Mouse (Mus musculus) liver, embryonic 16.5 days (tissue): ENCODE results near the gene Cela2a. TPM values are rescaled to one million over a fixed set of nuclear protein-coding genes. Genes with fewer than 3 reads are reported as not detected.

Experiments
- ATAC-seq: fragments of 200-750 bp; cut with Nextera tagmentation; 2 replicates; pipeline ENCODE4 v1.8.0; 2017; ENCODE audit warnings: low read depth, mild to moderate bottlenecking, moderate number of reproducible peaks, moderate library complexity
- H3K27ac ChIP-seq: fragments of 300-500 bp; sonication (generic); 2 replicates; pipeline ENCODE4 v1.5.1; 2014; ENCODE audit warnings: mild to moderate bottlenecking, low read length
- H3K27me3 ChIP-seq: fragments of 300-500 bp; sonication (generic); 2 replicates; pipeline ENCODE4 v1.6.1; 2014; ENCODE audit warnings: low read depth, low read length, mixed read lengths; ENCODE audit not compliant: control insufficient read depth, insufficient read depth
- H3K36me3 ChIP-seq: fragments of 300-500 bp; sonication (generic); 2 replicates; pipeline ENCODE4 v1.6.1; 2014; ENCODE audit warnings: mild to moderate bottlenecking; ENCODE audit not compliant: control insufficient read depth, insufficient read depth
- H3K4me1 ChIP-seq: fragments of 300-500 bp; sonication (generic); 2 replicates; pipeline ENCODE4 v1.6.1; 2014; ENCODE audit warnings: low read depth, low read length, mixed read lengths; ENCODE audit not compliant: control insufficient read depth
- H3K4me2 ChIP-seq: fragments of 300-500 bp; sonication (generic); 2 replicates; pipeline ENCODE4 v1.6.1; 2014; ENCODE audit warnings: low read depth, low read length, mixed read lengths
- H3K4me3 ChIP-seq: fragments of 300-500 bp; sonication (generic); 2 replicates; pipeline ENCODE4 v1.5.1; 2014; ENCODE audit warnings: low read depth, mild to moderate bottlenecking, low read length
- H3K9ac ChIP-seq: fragments of 300-500 bp; sonication (generic); 2 replicates; pipeline ENCODE4 v1.6.1; 2014; ENCODE audit warnings: low read depth, low read length
- H3K9me3 ChIP-seq: fragments of 300-500 bp; sonication (generic); replicated peaks from 2 replicates; pipeline ENCODE4 v1.6.1; 2016; ENCODE audit warnings: low read length; ENCODE audit not compliant: control insufficient read depth
- WGBS: fragments of 180-500 bp; shearing (Covaris S2); extraction: QIAGEN DNeasy Blood & Tissue Kit; methylation state at CpG from one replicate; pipeline ENCODE4 v1.1.7; 2014; ENCODE audit not compliant: insufficient replicate concordance; 5-methylcytosine and 5-hydroxymethylcytosine counted together
- polyA plus RNA-seq: library from polyadenylated mRNA; unstranded; fragments of >200 nt; fragmentation: Nextera tagmentation; extraction: Ambion mirVana; gene quantifications from 2 replicates; pipeline ENCODE4 v1.2.1, GENCODE M21; 2015

Gene Cela2a
- polyA plus RNA-seq, 1 experiment from 2014 or later = 13.9 TPM

- Histone ChIP-seq H3K4me2 (no peak overlapping the region), H3K27ac (no peak overlapping the region), H3K4me3 (no peak overlapping the region), H3K4me1 (peaks cover 1% of the 10 kb centered on the region), H3K27me3 (no peaks in the 10 kb centered on the region), H3K9me3 (no peaks in the 10 kb centered on the region), H3K9ac (no peak overlapping the region), H3K36me3 (0 out of 2 replicates have a peak, but pooled peaks cover 2% of the 10 kb centered on the region)
- ATAC-seq = no peak
- WGBS = 77% methylated on average over 10 of the region's 10 CpGs
Observed at GRCm38 (mm10) chr4:141817706-141818105, 8.3 kb downstream of the Cela2a start.

- H3K4me3 ChIP-seq = no peak overlapping the region
- peaks cover 6% of the 10 kb centered on the region for H3K36me3 ChIP-seq
- no peaks in the 10 kb centered on the region for H3K9me3 ChIP-seq
- H3K9ac ChIP-seq = no peak overlapping the region
- no peak overlapping the region for H3K4me2 ChIP-seq
- WGBS = 51% methylated on average over 14 of the region's 14 CpGs
- no peaks in the 10 kb centered on the region for H3K27me3 ChIP-seq
- H3K4me1 ChIP-seq = no peaks in the 10 kb centered on the region
- H3K27ac ChIP-seq = no peak overlapping the region
- ATAC-seq = no peak
Observed at GRCm38 (mm10) chr4:141816776-141817655, 8.9 kb downstream of the Cela2a start.

- no peak for ATAC-seq
- Histone ChIP-seq H3K27me3 (no peaks in the 10 kb centered on the region), H3K9me3 (no peaks in the 10 kb centered on the region), H3K4me2 (no peak overlapping the region), H3K27ac (no peak overlapping the region), H3K36me3 (peaks cover 14% of the 10 kb centered on the region), H3K4me3 (no peak overlapping the region), H3K4me1 (no peaks in the 10 kb centered on the region), H3K9ac (no peak overlapping the region)
- 86% methylated on average over 7 of the region's 7 CpGs for WGBS
Observed at GRCm38 (mm10) chr4:141816267-141816666, 9.7 kb downstream of the Cela2a start.

- H3K4me1 ChIP-seq = no peaks in the 10 kb centered on the region
- no peak overlapping the region for H3K27ac ChIP-seq
- WGBS = 90% methylated on average over 7 of the region's 7 CpGs
- no peaks in the 10 kb centered on the region for H3K27me3 ChIP-seq
- H3K9ac ChIP-seq = no peak overlapping the region
- H3K36me3 ChIP-seq = peaks cover 53% of the 10 kb centered on the region
- no peaks in the 10 kb centered on the region for H3K9me3 ChIP-seq
- ATAC-seq = no peak
- H3K4me3 ChIP-seq = no peak overlapping the region
- H3K4me2 ChIP-seq = no peak overlapping the region
Observed at GRCm38 (mm10) chr4:141811375-141811774, 14.6 kb downstream of the Cela2a start.

GRCm38 (mm10) chr4:141810975-141811374, 15.0 kb downstream of the Cela2a start:
- no peak overlapping the region for H3K4me3 ChIP-seq
- no peak overlapping the region for H3K27ac ChIP-seq
- no peak overlapping the region for H3K9ac ChIP-seq
- no peak overlapping the region for H3K4me2 ChIP-seq
- WGBS = 90% methylated on average over 2 of the region's 2 CpGs
- ATAC-seq = no peak
- no peaks in the 10 kb centered on the region for H3K9me3 ChIP-seq
- H3K36me3 ChIP-seq = peaks cover 57% of the 10 kb centered on the region
- no peaks in the 10 kb centered on the region for H3K4me1 ChIP-seq
- H3K27me3 ChIP-seq = no peaks in the 10 kb centered on the region

- Histone ChIP-seq H3K36me3 (peaks cover 67% of the 10 kb centered on the region), H3K4me1 (no peaks in the 10 kb centered on the region), H3K27ac (no peak overlapping the region), H3K4me3 (no peak overlapping the region), H3K9me3 (no peaks in the 10 kb centered on the region), H3K27me3 (no peaks in the 10 kb centered on the region), H3K4me2 (no peak overlapping the region), H3K9ac (no peak overlapping the region)
- no peak for ATAC-seq
- 72% methylated on average over 8 of the region's 8 CpGs for WGBS
Observed at GRCm38 (mm10) chr4:141809850-141810464, 16.0 kb downstream of the Cela2a start.

GRCm38 (mm10) chr4:141805886-141806285, 20.1 kb downstream of the Cela2a start:
- ATAC-seq = no peak
- Histone ChIP-seq H3K9me3 (no peaks in the 10 kb centered on the region), H3K9ac (no peak overlapping the region), H3K36me3 (peaks cover 61% of the 10 kb centered on the region), H3K27me3 (no peaks in the 10 kb centered on the region), H3K4me1 (no peaks in the 10 kb centered on the region), H3K4me2 (no peak overlapping the region), H3K4me3 (no peak overlapping the region), H3K27ac (no peak overlapping the region)
- 71% methylated on average over 8 of the region's 8 CpGs for WGBS

GRCm38 (mm10) chr4:141804105-141804504, 21.9 kb downstream of the Cela2a start:
- no peak overlapping the region for H3K27ac ChIP-seq
- no peaks in the 10 kb centered on the region for H3K27me3 ChIP-seq
- no peak overlapping the region for H3K4me2 ChIP-seq
- H3K4me1 ChIP-seq = no peaks in the 10 kb centered on the region
- peaks cover 45% of the 10 kb centered on the region for H3K36me3 ChIP-seq
- H3K9me3 ChIP-seq = no peaks in the 10 kb centered on the region
- 69% methylated on average over 4 of the region's 4 CpGs for WGBS
- H3K4me3 ChIP-seq = no peak overlapping the region
- ATAC-seq = no peak; the same call in 1 of the 2 replicates
- H3K9ac ChIP-seq = no peak overlapping the region

GRCm38 (mm10) chr4:141797545-141797944, 28.4 kb downstream of the Cela2a start:
- Histone ChIP-seq H3K36me3 (no peaks in the 10 kb centered on the region), H3K4me1 (peaks cover 16% of the 10 kb centered on the region), H3K27me3 (no peaks in the 10 kb centered on the region), H3K27ac (no peak overlapping the region), H3K9me3 (no peaks in the 10 kb centered on the region), H3K4me2 (no peak overlapping the region), H3K9ac (no peak overlapping the region), H3K4me3 (no peak overlapping the region)
- 81% methylated on average over 5 of the region's 5 CpGs for WGBS
- ATAC-seq = no peak
